Mouse (Mus musculus) lung, embryonic 14.5 days (tissue): ENCODE measurements around the gene Basp1. TPM values are rescaled to one million over a fixed set of nuclear protein-coding genes. Genes with fewer than 3 reads are reported as not detected.

ENCODE experiments used
- ATAC-seq: fragments of 200-750 bp; cut with Nextera tagmentation; 2 replicates; pipeline ENCODE4 v1.8.0; 2017; ENCODE audit warnings: mild to moderate bottlenecking, moderate TSS enrichment, moderate library complexity; ENCODE audit not compliant: insufficient read depth
- DNase-seq: peaks from one replicate; pipeline ENCODE4 v3.0.0-alpha.2; 2015
- H3K27ac ChIP-seq: fragments of 300-500 bp; sonication (generic); 2 replicates; pipeline ENCODE4 v1.5.1; 2014; ENCODE audit warnings: low read depth, mild to moderate bottlenecking, moderate library complexity
- H3K27me3 ChIP-seq: fragments of 300-500 bp; sonication (generic); 2 replicates; pipeline ENCODE4 v1.6.1; 2014; ENCODE audit warnings: low read length, control low read depth; ENCODE audit not compliant: insufficient read depth
- H3K36me3 ChIP-seq: fragments of 300-500 bp; sonication (generic); 2 replicates; pipeline ENCODE4 v1.6.1; 2014; ENCODE audit warnings: control low read depth; ENCODE audit not compliant: insufficient read depth
- H3K4me1 ChIP-seq: fragments of 300-500 bp; sonication (generic); 2 replicates; pipeline ENCODE4 v1.6.1; 2014; ENCODE audit warnings: antibody characterized with exemption, control low read depth; ENCODE audit not compliant: insufficient read depth
- H3K4me2 ChIP-seq: fragments of 300-500 bp; sonication (generic); 2 replicates; pipeline ENCODE4 v1.6.1; 2014; ENCODE audit warnings: mild to moderate bottlenecking
- H3K4me3 ChIP-seq: fragments of 300-500 bp; sonication (generic); 2 replicates; pipeline ENCODE4 v1.5.1; 2014; ENCODE audit warnings: low read depth, low read length
- H3K9ac ChIP-seq: fragments of 300-500 bp; sonication (generic); 2 replicates; pipeline ENCODE4 v1.6.1; 2014
- H3K9me3 ChIP-seq: fragments of 300-500 bp; sonication (generic); 2 replicates; pipeline ENCODE4 v1.6.1; 2016; ENCODE audit warnings: low read depth, low read length, control low read depth
- CTCF ChIP-seq: IDR thresholded peaks from 2 replicates; pipeline ENCODE4 v1.5.1; 2016; ENCODE audit warnings: antibody characterized with exemption, low read depth
- WGBS: fragments of 180-500 bp; shearing (Covaris S2); extraction: QIAGEN DNeasy Blood & Tissue Kit; methylation state at CpG from one replicate; pipeline ENCODE4 v1.1.7; 2014; 5-methylcytosine and 5-hydroxymethylcytosine counted together
- polyA plus RNA-seq: library from polyadenylated mRNA; unstranded; fragments of >200 nt; fragmentation: Nextera tagmentation; extraction: Ambion mirVana; gene quantifications from 2 replicates; pipeline ENCODE4 v1.2.1, GENCODE M21; 2014

Basp1 gene
- polyA plus RNA-seq, 1 experiment from 2014 or later = 37.8 TPM

GRCm38 (mm10) chr15:25314471-25314870 lies 99.1 kb downstream of the Basp1 start:
- Histone ChIP-seq H3K27ac (no peak overlapping the region), H3K9ac (no peak overlapping the region), H3K27me3 (no peaks in the 10 kb centered on the region), H3K4me2 (no peak overlapping the region), H3K36me3 (no peaks in the 10 kb centered on the region), H3K4me3 (no peak overlapping the region), H3K4me1 (no peaks in the 10 kb centered on the region), H3K9me3 (no peaks in the 10 kb centered on the region)
- ATAC-seq (no peak), DNase-seq (no peak)
- TF ChIP-seq CTCF = no peak
- WGBS = 79% methylated on average over 3 of the region's 3 CpGs

Other genes with a start within 250 kb of the Basp1 start
- gene Myo10, start 208.8 kb upstream of the Basp1 start, polyA plus RNA-seq = 48.5 and 54.8 TPM in 2 replicates